In the genomic region with DNA sequence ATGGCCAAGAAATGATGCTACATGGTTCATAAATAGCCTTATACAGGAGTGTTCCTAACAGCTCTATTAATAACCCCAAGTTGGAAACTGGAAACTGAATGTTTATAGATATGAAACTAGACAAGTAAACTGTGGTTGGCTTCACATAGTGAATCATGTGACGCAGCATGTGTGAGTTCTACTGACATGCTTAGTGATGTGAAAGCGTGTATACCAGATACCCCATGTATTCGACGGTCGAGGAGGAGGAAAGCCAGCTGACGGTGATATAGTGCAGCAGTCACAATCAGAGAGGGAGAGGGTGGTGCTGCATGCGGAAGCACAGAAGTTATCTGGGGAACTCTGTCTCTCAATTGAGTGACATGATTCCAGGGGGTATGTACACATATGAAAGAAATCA, we compare ENCODE assay signal across 24 mouse cellular contexts.
DNase-seq lines count a peak whose midpoint lies in the region; ATAC-seq and TF ChIP-seq lines count a peak whose summit lies in the region.
"Had no signal": no experiment of that assay in that cellular context is flagged by ENCODE, and none has a peak within 500 bp of the region (broad histone marks: within the 10 kb centered on the region; RNA-seq: fewer than 3 reads in every experiment).

No protein-coding gene starts in this region.

- no peak overlapping the region for H3K4me2 ChIP-seq in lung, postnatal 0 days (replicated peaks; ENCODE audit: low read depth, low read length)
- H3K4me2 ChIP-seq: heart, embryonic 13.5 days; hindbrain, embryonic 14.5 days; liver, embryonic 13.5 days; midbrain, embryonic 12.5 days; neural tube, embryonic 12.5 days; stomach, embryonic 15.5 days had no signal

- no peaks in the 10 kb centered on the region for H3K4me1 ChIP-seq in lung, postnatal 0 days (ENCODE audit: insufficient read depth, low read depth, low read length)
- H3K4me1 ChIP-seq: heart, embryonic 13.5 days; liver, embryonic 13.5 days; neural tube, embryonic 12.5 days; stomach, embryonic 15.5 days had no signal

- no peaks in the 10 kb centered on the region for H3K9me3 ChIP-seq in lung, postnatal 0 days (ENCODE audit: low read length)
- H3K9me3 ChIP-seq: heart, embryonic 13.5 days; liver, embryonic 13.5 days; midbrain, embryonic 12.5 days; neural tube, embryonic 12.5 days; stomach, embryonic 15.5 days had no signal

- H3K4me3 ChIP-seq in gastrocnemius, adult 2 months, result no peak overlapping the region
- no peak overlapping the region for H3K4me3 ChIP-seq in lung, postnatal 0 days (ENCODE audit: low read depth, low read length)
- no peak overlapping the region for H3K4me3 ChIP-seq in macrophage (ENCODE audit: inconsistent target)
- H3K4me3 ChIP-seq: heart, embryonic 13.5 days; liver, embryonic 13.5 days; midbrain, embryonic 12.5 days; neural tube, embryonic 12.5 days; stomach, embryonic 15.5 days had no signal

- TF ChIP-seq EP300 in lung, postnatal 0 days (IDR thresholded peaks at IDR 0.05), result no peak

- no peaks in the 10 kb centered on the region for H3K27me3 ChIP-seq in lung, postnatal 0 days (replicated peaks; ENCODE audit: insufficient read depth, low read length)
- H3K27me3 ChIP-seq: heart, embryonic 13.5 days; liver, embryonic 13.5 days; neural tube, embryonic 12.5 days; stomach, embryonic 15.5 days had no signal

- DNase-seq in gastrocnemius, adult 18-20 months (ENCODE audit: low spot score), result peak; percentile 30
- no peak for DNase-seq in gastrocnemius, adult 2 months
- DNase-seq in lung, postnatal 0 days (ENCODE audit: low spot score), result peak; percentile 54
- no peak for DNase-seq in lung, adult 18-20 months
- DNase-seq in Muller cell, postnatal 12 days (ENCODE audit: inconsistent ontology term), result no peak
- DNase-seq in thymus, postnatal 36 days, result no peak
- DNase-seq: adrenal gland, postnatal 25 days; cerebellum, adult 8-10 months; cerebellum, postnatal 36 days; gastrocnemius, postnatal 14 days; heart, adult 18-20 months; heart, postnatal 36 days; kidney, adult 2 months; layer of hippocampus, adult 9-11 months; liver, embryonic 13.5 days; thymus, postnatal 25 days had no signal

- H3K36me3 ChIP-seq in lung, postnatal 0 days (ENCODE audit: insufficient read depth, low read length), result no peaks in the 10 kb centered on the region
- no peaks in the 10 kb centered on the region for H3K36me3 ChIP-seq in macrophage (ENCODE audit: inconsistent target)
- H3K36me3 ChIP-seq: heart, embryonic 13.5 days; liver, embryonic 13.5 days; midbrain, embryonic 12.5 days; neural tube, embryonic 12.5 days; stomach, embryonic 15.5 days had no signal

- 58% methylated on average over 7 of the region's 7 CpGs for WGBS in lung, postnatal 0 days
- WGBS in macrophage (ENCODE audit: missing documents), result 49% methylated on average over 7 of the region's 7 CpGs

- TF ChIP-seq CTCF in gastrocnemius, adult 2 months (IDR thresholded peaks at IDR 0.05), result no peak
- TF ChIP-seq CTCF in lung, postnatal 0 days (IDR thresholded peaks at IDR 0.05), result no peak

- intact Hi-C loops in gastrocnemius, adult 2 months (cut with DNase I), result no loop called here

- H3K9ac ChIP-seq in lung, postnatal 0 days (replicated peaks; ENCODE audit: low read depth), result no peak overlapping the region
- H3K9ac ChIP-seq: heart, embryonic 13.5 days; hindbrain, embryonic 14.5 days; liver, embryonic 13.5 days; midbrain, embryonic 12.5 days; neural tube, embryonic 12.5 days; stomach, embryonic 15.5 days had no signal

- no peak overlapping the region for H3K27ac ChIP-seq in gastrocnemius, adult 2 months
- no peak overlapping the region for H3K27ac ChIP-seq in lung, postnatal 0 days (ENCODE audit: low read length)
- peak overlapping the region; percentile 75 for H3K27ac ChIP-seq in macrophage
- H3K27ac ChIP-seq: heart, embryonic 13.5 days; hindbrain, embryonic 14.5 days; kidney, postnatal 0 days; liver, embryonic 13.5 days; midbrain, embryonic 12.5 days; neural tube, embryonic 12.5 days; stomach, embryonic 15.5 days had no signal

- peak; percentile 83 for ATAC-seq in lung, postnatal 0 days
- ATAC-seq: forebrain, embryonic 14.5 days had no signal

- no peaks in the 10 kb centered on the region for H3K79me2 ChIP-seq in macrophage (ENCODE audit: inconsistent target)

Comparison
In these comparisons a context has a peak if more than half of its experiments do, and no peak if none do; other contexts are left out.
1. DNase-seq: peak in gastrocnemius, adult 18-20 months (single experiment) and lung, postnatal 0 days (single experiment); none in gastrocnemius, adult 2 months (single experiment), lung, adult 18-20 months (0 of 2), Muller cell, postnatal 12 days (single experiment) and thymus, postnatal 36 days (0 of 2).